Mouse (Mus musculus): ENCODE results near the gene Ccdc40.

DNA sequence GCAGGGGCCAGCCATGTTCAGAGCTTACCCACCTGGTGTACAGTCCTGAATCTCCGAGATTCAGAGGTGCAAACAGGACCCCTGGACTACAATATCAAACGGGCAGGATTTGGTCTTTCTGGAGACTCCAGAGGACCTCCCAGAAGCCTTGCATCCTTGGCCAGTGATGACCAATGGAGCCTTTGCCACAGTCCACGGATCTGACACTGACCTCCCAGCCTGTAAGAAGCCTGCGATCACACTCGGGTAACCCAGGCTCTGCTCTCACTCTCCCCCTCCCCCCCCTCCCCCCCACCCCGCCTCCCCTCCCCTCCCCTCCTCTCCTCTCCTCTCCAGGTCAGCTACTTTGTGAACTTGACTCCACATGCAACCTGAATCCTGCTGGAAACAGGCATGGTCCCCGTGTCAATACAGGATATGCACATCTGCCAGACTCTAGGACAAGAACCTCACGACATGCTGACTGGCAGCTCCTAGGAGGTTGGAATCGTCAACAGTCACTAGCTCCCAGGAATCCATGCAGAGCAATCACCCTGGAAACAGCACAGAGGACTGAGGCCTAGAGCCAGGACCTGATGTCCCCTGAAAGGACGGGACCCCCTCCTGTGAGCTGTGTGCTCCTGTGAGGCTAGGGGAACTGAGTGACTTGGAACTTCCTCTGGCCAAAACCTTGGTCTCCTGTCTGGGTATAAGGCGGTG, 6.4 kb upstream of the Ccdc40 start:
- TF ChIP-seq GATA1 (IDR thresholded peaks at IDR 0.05; ENCODE audit: borderline replicate concordance, low read length) (no peak), FLI1 (IDR thresholded peaks at IDR 0.05; ENCODE audit: low read length) (no peak)

Data from megakaryocyte, embryonic 14.5 days (primary cell).